In the genomic region with DNA sequence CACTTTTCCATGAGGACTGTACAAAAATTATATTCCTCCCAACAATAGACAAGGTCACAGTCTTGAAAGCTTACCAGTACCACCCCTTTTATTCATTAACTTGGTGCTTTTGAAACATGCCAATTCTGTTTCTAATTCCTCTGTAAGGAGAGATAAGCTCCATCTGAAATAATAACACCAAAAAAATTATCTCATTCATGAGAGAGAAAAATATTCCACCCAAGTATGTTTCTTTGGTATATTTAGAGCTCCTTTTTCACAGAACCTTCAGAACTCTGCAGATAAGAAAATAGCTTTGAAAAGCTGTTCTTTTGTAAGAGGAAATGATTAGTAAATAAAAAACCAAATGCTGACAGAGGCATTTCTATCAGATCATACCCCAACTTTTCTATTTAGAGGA, we compare ENCODE assay signal across 31 mouse cellular contexts.
"Had no signal": no experiment of that assay in that cellular context is flagged by ENCODE, and none has a peak within 500 bp of the region (broad histone marks: within the 10 kb centered on the region; RNA-seq: fewer than 3 reads in every experiment).

No protein-coding gene starts in this region.

- H3K27me3 ChIP-seq: limb, embryonic 12.5 days; limb, embryonic 13.5 days; limb, embryonic 15.5 days; liver, embryonic 12.5 days; liver, embryonic 13.5 days; liver, embryonic 15.5 days; lung, embryonic 15.5 days; megakaryocyte, embryonic 14.5 days; midbrain, embryonic 12.5 days; midbrain, embryonic 13.5 days; midbrain, embryonic 15.5 days had no signal

- H3K4me3 ChIP-seq: left cerebral cortex, adult 2 months; limb, embryonic 10.5 days; limb, embryonic 12.5 days; limb, embryonic 13.5 days; limb, embryonic 15.5 days; liver, embryonic 12.5 days; liver, embryonic 13.5 days; liver, embryonic 15.5 days; lung, embryonic 15.5 days; megakaryocyte, embryonic 14.5 days; midbrain, embryonic 10.5 days; midbrain, embryonic 12.5 days; midbrain, embryonic 13.5 days; midbrain, embryonic 15.5 days; myocyte had no signal

- H3K4me2 ChIP-seq: limb, embryonic 12.5 days; limb, embryonic 13.5 days; limb, embryonic 15.5 days; liver, embryonic 12.5 days; liver, embryonic 13.5 days; liver, embryonic 15.5 days; lung, embryonic 14.5 days; lung, embryonic 15.5 days; midbrain, embryonic 11.5 days; midbrain, embryonic 12.5 days; midbrain, embryonic 13.5 days; midbrain, embryonic 15.5 days had no signal

- H3K9me3 ChIP-seq: limb, embryonic 10.5 days; limb, embryonic 12.5 days; limb, embryonic 13.5 days; limb, embryonic 15.5 days; liver, embryonic 12.5 days; liver, embryonic 13.5 days; liver, embryonic 15.5 days; lung, embryonic 15.5 days; megakaryocyte, embryonic 14.5 days; midbrain, embryonic 10.5 days; midbrain, embryonic 12.5 days; midbrain, embryonic 13.5 days; midbrain, embryonic 15.5 days had no signal

- H3K4me1 ChIP-seq: limb, embryonic 10.5 days; limb, embryonic 12.5 days; limb, embryonic 13.5 days; limb, embryonic 15.5 days; liver, embryonic 12.5 days; liver, embryonic 13.5 days; liver, embryonic 15.5 days; lung, embryonic 15.5 days; megakaryocyte, embryonic 14.5 days; midbrain, embryonic 10.5 days; midbrain, embryonic 12.5 days; midbrain, embryonic 13.5 days; midbrain, embryonic 15.5 days had no signal

- DNase-seq: left cerebral cortex, postnatal 4 days; liver; liver, embryonic 13.5 days; liver, postnatal 0 days; lung, adult 18-20 months; lung, adult 2 months; lung, embryonic 14.5 days; lung, postnatal 10 days; lung, postnatal 14 days; lung, postnatal 36 days; lung, postnatal 4 days; midbrain, embryonic 14.5 days had no signal

- H3K9ac ChIP-seq: limb, embryonic 12.5 days; limb, embryonic 13.5 days; limb, embryonic 15.5 days; liver, embryonic 12.5 days; liver, embryonic 13.5 days; liver, embryonic 14.5 days; liver, embryonic 15.5 days; liver, postnatal 0 days; lung, embryonic 14.5 days; lung, embryonic 15.5 days; midbrain, embryonic 12.5 days; midbrain, embryonic 13.5 days; midbrain, embryonic 15.5 days had no signal

- H3K36me3 ChIP-seq: limb, embryonic 10.5 days; limb, embryonic 12.5 days; limb, embryonic 13.5 days; limb, embryonic 15.5 days; liver, embryonic 12.5 days; liver, embryonic 13.5 days; liver, embryonic 15.5 days; lung, embryonic 15.5 days; midbrain, embryonic 10.5 days; midbrain, embryonic 12.5 days; midbrain, embryonic 13.5 days; midbrain, embryonic 15.5 days had no signal

- H3K27ac ChIP-seq: left cerebral cortex, adult 2 months; limb, embryonic 10.5 days; limb, embryonic 12.5 days; limb, embryonic 13.5 days; limb, embryonic 15.5 days; liver, embryonic 12.5 days; liver, embryonic 13.5 days; liver, embryonic 14.5 days; liver, embryonic 15.5 days; lung, embryonic 15.5 days; macrophage; midbrain, embryonic 10.5 days; midbrain, embryonic 12.5 days; midbrain, embryonic 13.5 days; midbrain, embryonic 15.5 days had no signal

- ATAC-seq: liver, embryonic 12.5 days; liver, postnatal 0 days; lung, postnatal 0 days; midbrain, embryonic 13.5 days; midbrain, embryonic 15.5 days; midbrain, embryonic 16.5 days had no signal
